8 mouse cellular contexts compared by ENCODE assay signal in the genomic region with DNA sequence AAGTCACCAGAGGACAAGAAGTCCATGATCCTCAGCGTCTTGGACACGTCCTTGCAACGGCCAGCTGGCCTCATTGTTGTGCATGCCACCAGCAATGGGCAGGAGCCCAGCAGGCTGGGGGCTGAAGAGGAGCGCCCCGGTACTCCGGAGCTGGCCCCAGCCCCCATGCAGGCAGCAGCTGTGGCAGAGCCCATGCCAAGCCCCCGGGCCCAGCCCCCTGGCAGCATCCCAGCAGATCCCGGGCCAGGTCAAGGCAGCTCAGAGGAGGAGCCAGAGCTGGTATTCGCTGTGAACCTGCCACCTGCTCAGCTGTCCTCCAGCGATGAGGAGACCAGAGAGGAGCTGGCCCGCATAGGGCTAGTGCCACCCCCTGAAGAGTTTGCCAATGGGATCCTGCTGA. TPM values are rescaled to one million over a fixed set of nuclear protein-coding genes. Genes with fewer than 3 reads are reported as not detected.
A peak's percentile ranks its signal among the peaks of the same experiment; 100 is the strongest.
DNase-seq lines count a peak whose midpoint lies in the region; ATAC-seq and TF ChIP-seq lines count a peak whose summit lies in the region.

No protein-coding gene starts in this region.

- peak; percentile 3; the same call in 1 of the 2 replicates for ATAC-seq in heart, embryonic 12.5 days (ENCODE audit: insufficient number of reproducible peaks, low FRiP score)
- peak; percentile 63 for ATAC-seq in neural tube, embryonic 15.5 days (ENCODE audit: low FRiP score)

- TF ChIP-seq CTCF in kidney, adult 2 months (conservative IDR thresholded peaks at IDR 0.05; ENCODE audit: insufficient read depth, insufficient read length, low read depth, low read length), result no peak

- DNase-seq in heart, adult 11 months, result no peak
- DNase-seq in right cerebral cortex, adult 18-20 months, result peak; percentile 28
- DNase-seq in right cerebral cortex, postnatal 36 days (ENCODE audit: low spot score in 2 of 2), result no peak
- DNase-seq in heart, postnatal 4 days, result peak; percentile 36
- DNase-seq in kidney, adult 2 months, result no peak
- no peak for DNase-seq in frontal cortex, postnatal 36 days (ENCODE audit: low spot score in 2 of 2)

- H3K4me3 ChIP-seq in heart, embryonic 12.5 days, result peak overlapping the region; percentile 46
- no peak overlapping the region for H3K4me3 ChIP-seq in neural tube, embryonic 15.5 days (replicated peaks)
- no peak overlapping the region for H3K4me3 ChIP-seq in kidney, adult 2 months (ENCODE audit: insufficient read depth, low read depth, low read length)

- H3K4me1 ChIP-seq in heart, embryonic 12.5 days (replicated peaks), result peaks cover 15% of the 10 kb centered on the region
- peaks cover 19% of the 10 kb centered on the region for H3K4me1 ChIP-seq in neural tube, embryonic 15.5 days
- no peaks in the 10 kb centered on the region for H3K4me1 ChIP-seq in kidney, adult 2 months (ENCODE audit: control insufficient read depth, insufficient read depth, low read length)

- 56% methylated on average over 11 of the region's 11 CpGs for WGBS in heart, embryonic 12.5 days
- 23% methylated on average over 11 of the region's 11 CpGs for WGBS in neural tube, embryonic 15.5 days
- WGBS in kidney, adult 2 months, result 33% methylated on average over 11 of the region's 11 CpGs

- peaks cover 38% of the 10 kb centered on the region for H3K27me3 ChIP-seq in heart, embryonic 12.5 days (replicated peaks)
- 0 out of 2 replicates have a peak, but pooled peaks cover 8% of the 10 kb centered on the region for H3K27me3 ChIP-seq in neural tube, embryonic 15.5 days (replicated peaks)
- H3K27me3 ChIP-seq in kidney, adult 2 months (replicated peaks; ENCODE audit: control insufficient read depth, insufficient read depth, low read length), result no peaks in the 10 kb centered on the region

- no peaks in the 10 kb centered on the region for H3K9me3 ChIP-seq in heart, embryonic 12.5 days (replicated peaks)
- no peaks in the 10 kb centered on the region for H3K9me3 ChIP-seq in neural tube, embryonic 15.5 days (replicated peaks)

- 0 out of 2 replicates have a peak overlapping the region, but pooled peaks have one; percentile 55 for H3K9ac ChIP-seq in heart, embryonic 12.5 days
- H3K9ac ChIP-seq in neural tube, embryonic 15.5 days (replicated peaks), result no peak overlapping the region

- H3K36me3 ChIP-seq in heart, embryonic 12.5 days, result peaks cover 27% of the 10 kb centered on the region
- H3K36me3 ChIP-seq in neural tube, embryonic 15.5 days, result peaks cover 35% of the 10 kb centered on the region
- no peaks in the 10 kb centered on the region for H3K36me3 ChIP-seq in kidney, adult 2 months (ENCODE audit: control insufficient read depth, insufficient read depth, low read length)

- H3K4me2 ChIP-seq in heart, embryonic 12.5 days, result peak overlapping the region; percentile 84
- peak overlapping the region; percentile 50 for H3K4me2 ChIP-seq in neural tube, embryonic 15.5 days

- H3K27ac ChIP-seq in heart, embryonic 12.5 days (ENCODE audit: poor library complexity, severe bottlenecking), result no peak overlapping the region
- 0 out of 2 replicates have a peak overlapping the region, but pooled peaks have one; percentile 28 for H3K27ac ChIP-seq in neural tube, embryonic 15.5 days (replicated peaks)
- H3K27ac ChIP-seq in kidney, adult 2 months (ENCODE audit: insufficient read depth, low read depth, low read length), result no peak overlapping the region

- TF ChIP-seq POLR2A in kidney, adult 2 months (IDR thresholded peaks at IDR 0.05; ENCODE audit: low read depth, low read length), result no peak

RNA-seq across cellular contexts. Expression of a gene that starts 19.3 kb away (rescaled TPM):
- 0.29 and 0.42 TPM in 2 replicates for polyA plus RNA-seq in heart, embryonic 12.5 days (2016; fragmentation: Nextera tagmentation; extraction: Ambion mirVana)
- 1 to 10 TPM in 1 of 2 experiments, under 1 TPM in 1; 0.76 to 1.3 TPM for total RNA-seq in heart, postnatal 4 days (2021)
- polyA plus RNA-seq in neural tube, embryonic 15.5 days (2015; fragmentation: Nextera tagmentation; extraction: Ambion mirVana), result 0.31 and 0.95 TPM in 2 replicates
- polyA plus RNA-seq in kidney, adult 2 months (2012; rRNA removed), result 0.58 and 0.74 TPM in 2 replicates

RNA-seq across cellular contexts. Expression of a gene that starts 42.9 kb away (rescaled TPM):
- polyA plus RNA-seq in heart, embryonic 12.5 days (2016; fragmentation: Nextera tagmentation; extraction: Ambion mirVana), result 20.3 and 21.1 TPM in 2 replicates
- 1 to 10 TPM; 6.9 to 8.3 TPM for total RNA-seq in heart, postnatal 4 days (2021)
- polyA plus RNA-seq in neural tube, embryonic 15.5 days (2015; fragmentation: Nextera tagmentation; extraction: Ambion mirVana), result 71.9 and 86.6 TPM in 2 replicates
- polyA plus RNA-seq in kidney, adult 2 months (2012; rRNA removed), result 16.9 and 18.1 TPM in 2 replicates

RNA-seq across cellular contexts. Expression of a gene that starts 49.4 kb away (rescaled TPM):
- polyA plus RNA-seq in heart, embryonic 12.5 days (2016; fragmentation: Nextera tagmentation; extraction: Ambion mirVana), result 2.9 and 3.0 TPM in 2 replicates
- 10 to 100 TPM; 70.0 to 73.7 TPM for total RNA-seq in heart, postnatal 4 days (2021)
- 8.9 and 9.5 TPM in 2 replicates for polyA plus RNA-seq in neural tube, embryonic 15.5 days (2015; fragmentation: Nextera tagmentation; extraction: Ambion mirVana)
- 18.0 and 19.5 TPM in 2 replicates for polyA plus RNA-seq in kidney, adult 2 months (2012; rRNA removed)

Comparison
In these comparisons a context has a peak if more than half of its experiments do, and no peak if none do; other contexts are left out.
1. DNase-seq: peak in right cerebral cortex, adult 18-20 months (single experiment) and heart, postnatal 4 days (single experiment); none in heart, adult 11 months (single experiment), right cerebral cortex, postnatal 36 days (0 of 2), kidney, adult 2 months (single experiment) and frontal cortex, postnatal 36 days (0 of 2).